Mouse (Mus musculus) mesoderm, embryonic 11.5 days (tissue): ENCODE data around the gene Oas2.

Experiments used
- DNase-seq: peaks from one replicate; pipeline ENCODE4 v3.0.0-alpha.2; 2012; ENCODE audit warnings: low read depth, low spot score

The Oas2 gene

GRCm38 (mm10) chr5:120696865-120697264 lies 52.8 kb downstream of the Oas2 start:
- DNase-seq, result no peak

DNA sequence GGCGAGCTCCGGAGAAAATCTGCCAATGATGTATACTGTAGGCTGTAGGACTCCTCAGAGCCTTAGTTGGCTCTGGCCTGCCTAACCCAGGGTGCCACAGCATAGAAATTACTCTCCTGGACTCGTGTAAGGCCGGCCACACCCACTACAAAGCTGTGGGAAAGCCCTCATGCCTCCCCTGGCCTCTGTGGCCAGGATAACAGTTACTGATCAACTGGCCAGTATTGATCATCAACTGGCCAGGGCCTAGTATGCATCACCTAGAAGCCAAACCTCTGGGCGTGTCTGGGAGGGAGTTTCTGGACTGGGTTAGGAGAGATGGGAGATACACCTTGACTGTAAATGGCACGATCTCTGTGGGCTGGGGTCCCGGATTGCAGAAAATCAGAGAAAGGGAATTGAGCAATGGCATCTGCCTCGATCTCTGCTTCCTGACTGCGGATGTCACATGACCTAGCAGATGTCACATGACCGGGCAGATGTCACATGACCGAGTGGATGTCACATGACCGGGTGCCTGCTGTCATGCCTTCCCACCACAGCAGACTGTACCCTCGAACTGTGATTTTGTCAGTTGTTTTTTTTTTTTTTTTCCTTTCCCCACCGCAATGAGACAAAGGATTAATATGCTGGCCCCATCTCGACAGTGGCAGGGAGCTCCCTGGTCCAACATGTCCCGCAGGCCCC lies 53.5 kb downstream of the Oas2 start:
- DNase-seq, result no peak

- DNase-seq, result no peak
These were observed 55.0 kb downstream of the Oas2 start for GRCm38 (mm10) chr5:120694695-120695074.

DNA sequence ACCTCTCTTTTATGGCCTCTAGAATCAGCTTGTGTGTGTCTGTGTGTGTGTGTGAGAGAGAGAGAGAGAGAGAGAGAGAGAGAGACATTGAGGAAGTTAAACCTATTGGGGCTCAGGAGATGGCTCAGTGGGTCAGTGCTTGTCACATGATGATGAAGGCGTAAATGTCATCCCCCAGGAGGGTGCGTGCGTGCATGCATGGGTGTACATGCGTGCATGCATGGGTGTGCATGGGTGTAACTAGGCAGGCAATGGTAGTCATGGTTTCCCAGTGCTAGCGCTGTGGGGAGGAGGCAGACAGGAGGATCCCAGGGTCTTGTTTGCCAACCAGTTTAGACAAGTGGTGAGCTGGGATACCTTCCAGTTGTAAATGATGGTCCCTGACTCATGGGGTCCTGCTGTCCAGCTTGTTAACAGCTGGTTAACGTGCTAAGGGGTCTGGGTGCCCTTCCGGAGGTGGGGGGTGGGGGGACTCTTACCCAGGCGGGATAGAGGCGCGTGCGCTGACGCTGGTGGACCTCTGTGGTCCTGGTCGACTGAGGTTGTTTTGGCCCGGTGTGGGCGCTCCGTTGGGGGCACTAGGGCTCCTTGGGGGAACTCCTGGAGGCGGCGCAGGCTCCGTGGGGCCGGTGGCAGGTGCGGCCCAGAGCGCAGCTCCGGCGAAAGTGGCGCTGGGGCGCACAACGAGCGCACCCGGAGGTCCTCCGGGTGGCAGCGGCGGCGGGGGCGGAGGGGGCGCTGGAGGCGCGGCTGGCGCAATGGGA lies 55.5 kb downstream of the Oas2 start:
- no peak for DNase-seq

DNA sequence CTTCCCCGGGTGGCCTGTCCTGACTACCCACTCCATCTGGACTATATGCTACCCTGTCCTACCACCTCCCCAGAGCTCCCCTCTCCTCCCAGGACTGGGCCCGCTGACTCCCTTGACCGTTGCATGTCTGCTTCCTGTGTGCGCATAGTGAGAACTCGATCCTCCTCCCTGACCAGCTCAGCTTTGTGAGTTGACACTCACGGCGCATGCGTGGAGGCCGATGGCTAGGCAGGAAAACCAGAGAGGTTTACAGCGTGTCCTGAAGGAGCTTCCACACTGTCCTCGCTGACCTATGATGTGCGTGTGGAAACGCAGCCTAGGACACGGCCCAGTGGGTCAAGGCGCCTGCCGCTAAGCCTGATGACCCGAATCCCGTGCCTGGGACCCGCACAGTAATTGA lies 57.6 kb downstream of the Oas2 start:
- DNase-seq, result no peak

DNA sequence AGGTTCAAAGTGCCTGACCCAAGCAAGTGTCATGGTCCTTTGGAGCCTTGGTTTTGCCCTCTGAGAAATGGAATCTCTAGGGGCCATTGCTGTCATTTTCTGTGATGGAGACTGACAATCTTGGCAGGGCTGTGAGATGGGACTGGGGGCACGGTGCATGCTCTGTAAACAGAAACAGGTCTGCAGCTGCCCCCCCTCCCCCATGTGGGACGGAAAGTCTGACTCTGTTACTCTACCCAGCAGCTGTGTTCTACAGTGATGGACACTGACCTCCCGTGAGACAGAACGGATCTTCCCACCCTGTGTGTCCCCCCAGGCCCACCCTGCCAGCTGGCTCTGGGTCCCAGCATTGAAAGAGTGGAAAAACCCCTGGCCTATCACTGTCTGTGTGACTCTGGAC lies 59.2 kb downstream of the Oas2 start:
- DNase-seq, result no peak

DNA sequence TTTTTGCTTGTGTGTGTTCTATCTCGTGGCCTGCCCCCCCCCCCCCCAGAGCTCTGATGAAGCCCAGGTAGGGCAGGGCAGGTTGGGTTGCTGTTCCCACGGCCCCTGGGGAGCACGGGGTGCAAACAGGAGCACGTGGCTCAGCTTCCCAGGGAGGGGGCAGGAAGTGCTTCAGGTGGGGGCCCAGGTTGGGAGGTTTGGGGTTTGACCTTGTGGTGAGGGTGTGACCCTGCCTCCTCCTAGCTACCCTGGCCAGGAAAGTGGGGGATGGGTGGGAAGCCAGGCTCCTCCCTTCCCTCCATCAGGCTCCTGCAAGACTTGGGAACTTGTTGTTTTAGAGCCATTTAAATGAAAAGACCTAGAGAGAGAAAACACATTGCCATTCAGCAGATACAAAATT lies 61.2 kb downstream of the Oas2 start:
- DNase-seq, result no peak

DNA sequence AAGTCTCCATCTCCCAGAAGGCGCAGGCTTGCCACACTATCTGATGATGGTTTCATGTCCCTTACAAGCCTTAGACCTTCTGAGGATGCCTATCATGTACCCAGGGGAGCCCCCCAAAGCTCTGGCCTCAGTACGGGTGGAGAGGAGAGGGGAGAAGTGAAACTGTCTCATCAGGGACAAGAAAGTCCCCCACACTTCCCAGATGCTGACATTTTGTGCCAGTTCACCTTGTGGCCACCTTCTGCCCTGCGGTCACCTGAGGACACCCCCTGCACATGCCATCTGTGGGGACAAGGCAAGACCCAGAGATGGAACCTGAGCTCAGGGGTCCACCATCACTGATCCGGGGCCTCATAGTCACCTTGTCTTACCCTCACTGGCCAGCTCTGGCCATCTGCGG lies 61.8 kb downstream of the Oas2 start:
- DNase-seq, result no peak

DNA sequence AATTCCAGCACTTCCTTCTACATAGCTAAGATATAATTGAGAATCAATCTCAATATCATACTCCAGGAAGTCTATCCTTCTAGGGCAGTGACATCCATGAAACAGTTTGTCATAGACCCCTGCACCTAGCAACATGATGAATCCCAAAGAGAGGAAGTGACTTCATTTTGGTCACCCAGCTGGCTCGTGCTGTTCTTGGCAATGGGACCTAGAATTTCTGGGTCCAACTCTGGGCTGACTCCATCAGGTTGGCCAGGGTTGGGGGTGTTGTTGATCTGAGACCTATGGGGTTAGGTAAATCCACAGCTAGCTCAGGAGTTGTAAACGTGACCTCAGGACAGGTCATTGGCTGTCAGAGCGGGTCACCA lies 62.2 kb downstream of the Oas2 start:
- no peak for DNase-seq

DNA sequence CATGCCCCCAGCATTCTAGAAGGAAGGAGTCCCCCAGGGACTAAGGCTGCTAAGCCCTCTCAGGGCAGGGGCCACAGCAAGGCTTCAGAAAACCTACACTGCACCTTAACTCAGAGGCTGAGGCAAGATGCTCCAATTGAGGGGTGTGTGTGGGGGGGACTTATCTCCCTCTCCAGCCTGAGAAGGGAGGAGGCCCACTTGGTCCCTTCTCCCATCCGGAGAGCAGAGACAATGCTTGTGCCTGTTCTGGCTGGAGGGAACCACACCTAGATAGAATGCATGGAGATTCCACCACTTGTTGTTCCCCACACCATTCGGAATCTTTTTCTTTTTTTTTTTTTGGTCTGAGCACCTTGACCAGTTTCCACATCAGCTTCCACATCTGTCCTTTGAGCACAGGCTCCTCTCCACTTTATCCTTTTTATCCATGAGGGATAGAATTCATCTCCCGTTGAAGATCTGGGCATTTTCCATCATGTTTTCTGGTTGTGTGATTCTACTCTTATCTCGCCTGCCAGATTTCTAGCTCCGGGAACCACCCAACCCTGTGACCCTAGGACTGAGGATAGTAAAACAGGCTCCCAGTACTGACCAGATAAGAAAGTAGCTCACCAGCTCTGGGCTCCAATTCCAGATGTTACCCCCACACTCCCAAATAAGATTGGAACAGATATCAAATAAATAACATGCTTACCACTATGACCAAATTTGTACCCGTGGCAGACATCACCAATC lies 62.7 kb downstream of the Oas2 start:
- no peak for DNase-seq

- DNase-seq, result no peak
These were observed 64.0 kb downstream of the Oas2 start for GRCm38 (mm10) chr5:120685678-120686077.

DNA sequence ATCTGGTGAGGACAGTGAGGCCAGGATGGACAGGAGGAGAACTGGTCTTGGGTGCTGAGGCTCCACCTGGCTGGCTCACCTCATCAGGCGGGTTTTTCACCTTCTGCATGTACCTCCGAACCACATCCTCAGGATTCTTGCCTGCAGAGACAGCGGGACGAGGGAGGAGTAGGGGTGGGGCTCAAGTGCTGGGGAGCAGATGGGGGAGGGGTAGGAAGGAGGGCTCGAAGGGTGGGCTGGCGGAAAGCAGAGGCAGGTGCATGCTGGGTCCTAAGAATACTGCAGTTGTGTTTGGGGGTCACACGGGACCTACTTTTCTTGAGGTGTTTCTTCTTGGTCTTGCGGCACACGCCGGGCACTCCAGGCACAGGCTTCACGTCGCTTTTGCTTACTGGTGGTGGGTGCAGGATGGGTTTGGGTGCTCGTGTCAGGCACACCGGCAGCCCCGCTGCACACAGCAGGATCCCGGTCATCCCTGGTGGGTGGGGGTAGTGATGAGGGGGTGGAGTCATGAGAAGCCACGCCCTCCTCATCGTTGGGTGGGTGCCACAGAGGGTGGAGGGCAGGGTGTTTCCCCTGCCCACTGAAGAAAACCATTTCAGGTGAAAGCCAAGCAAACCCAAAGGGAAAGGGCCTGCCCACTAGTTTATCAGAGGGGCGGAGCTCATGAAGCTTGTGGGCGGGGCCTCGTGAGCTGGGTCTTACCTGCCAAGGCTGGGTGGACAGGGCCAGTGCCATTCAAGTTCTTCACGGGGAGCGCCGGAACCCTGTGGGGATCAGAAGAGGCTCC lies 66.5 kb downstream of the Oas2 start:
- DNase-seq, result no peak

DNA sequence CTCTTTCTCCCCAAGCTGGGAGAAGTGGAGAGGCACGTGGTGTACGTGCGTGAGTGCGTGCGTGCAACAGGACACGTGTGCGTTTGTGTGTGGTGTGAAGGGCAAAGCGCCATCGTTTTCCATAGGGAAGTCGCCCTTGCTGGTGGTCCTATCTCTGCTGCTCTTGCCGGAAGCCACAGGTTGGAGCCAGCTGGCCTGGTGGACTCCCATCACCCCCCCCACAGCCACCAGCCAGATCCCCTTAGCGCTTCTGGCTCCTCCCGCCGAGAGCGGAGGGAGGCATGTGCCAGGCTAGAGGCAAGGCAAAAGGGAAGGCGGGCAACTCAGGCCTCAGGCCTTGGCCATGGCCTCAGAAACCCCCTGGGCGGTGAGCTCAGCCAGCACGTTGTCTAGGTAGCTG lies 68.7 kb downstream of the Oas2 start:
- DNase-seq, result no peak
